21 mouse cellular contexts compared by ENCODE assay signal in the genomic region with DNA sequence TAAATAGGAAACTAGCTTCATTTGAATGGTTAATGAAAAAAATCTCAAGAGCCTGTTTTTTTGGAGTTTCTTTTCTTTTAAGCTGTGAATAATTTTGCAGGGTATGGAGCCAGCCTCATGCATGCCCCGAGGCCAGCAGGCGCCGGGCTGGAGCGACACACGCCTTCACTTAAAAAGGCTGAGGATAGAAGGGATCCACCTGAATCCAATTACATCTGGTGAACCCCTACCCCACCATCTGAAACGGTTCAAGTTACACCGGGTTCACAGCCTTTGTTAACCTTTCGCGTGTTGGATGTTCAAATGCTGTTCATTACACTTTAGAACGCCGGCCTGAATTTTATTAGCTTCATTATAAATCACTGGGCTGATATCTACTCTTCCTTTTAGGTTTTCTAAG.
DNase-seq lines count a peak whose midpoint lies in the region; ATAC-seq and TF ChIP-seq lines count a peak whose summit lies in the region.
"Had no signal": no experiment of that assay in that cellular context is flagged by ENCODE, and none has a peak within 500 bp of the region (broad histone marks: within the 10 kb centered on the region; RNA-seq: fewer than 3 reads in every experiment).

No protein-coding gene starts in this region.

- no peak overlapping the region for H3K9ac ChIP-seq in kidney, embryonic 15.5 days
- H3K9ac ChIP-seq in embryonic facial prominence, embryonic 14.5 days (ENCODE audit: low read depth, low read length), result no peak overlapping the region
- H3K9ac ChIP-seq in heart, embryonic 12.5 days, result no peak overlapping the region
- H3K9ac ChIP-seq: forebrain, embryonic 12.5 days; hindbrain, embryonic 15.5 days; stomach, embryonic 15.5 days had no signal

- no peak overlapping the region for H3K4me3 ChIP-seq in kidney, embryonic 15.5 days (replicated peaks)
- H3K4me3 ChIP-seq in kidney, adult 2 months (ENCODE audit: insufficient read depth, low read depth, low read length), result no peak overlapping the region
- no peak overlapping the region for H3K4me3 ChIP-seq in embryonic facial prominence, embryonic 14.5 days (ENCODE audit: low read depth, low read length)
- H3K4me3 ChIP-seq in heart, embryonic 12.5 days, result no peak overlapping the region
- H3K4me3 ChIP-seq: forebrain, embryonic 12.5 days; hindbrain, embryonic 15.5 days; stomach, embryonic 15.5 days had no signal

- no peak for DNase-seq in kidney, adult 2 months
- DNase-seq in embryo, embryonic 11.5 days (ENCODE audit: low read depth, low spot score), result peak; percentile 34
- DNase-seq in embryonic facial prominence, embryonic 14.5 days (ENCODE audit: low spot score), result peak; percentile 57
- peak; percentile 72 for DNase-seq in mesoderm, embryonic 11.5 days (ENCODE audit: low read depth, low spot score)
- DNase-seq in urinary bladder, postnatal 4 days (ENCODE audit: low spot score in 2 of 2), result no peak
- DNase-seq: cerebellum, adult 18-20 months; cerebellum, postnatal 36 days; gastrocnemius, postnatal 36 days; heart, postnatal 10 days; kidney, adult 8-10 months; layer of hippocampus, postnatal 36 days; lung, adult 18-20 months; lung, postnatal 14 days; retina, postnatal 1 day; thymus, adult 18-20 months had no signal

- peaks cover 5% of the 10 kb centered on the region for H3K4me1 ChIP-seq in kidney, embryonic 15.5 days
- H3K4me1 ChIP-seq in kidney, adult 2 months (ENCODE audit: control insufficient read depth, insufficient read depth, low read length), result no peaks in the 10 kb centered on the region
- H3K4me1 ChIP-seq in embryonic facial prominence, embryonic 14.5 days (ENCODE audit: control insufficient read depth, insufficient read depth, low read length), result peaks cover 17% of the 10 kb centered on the region; the same call in 1 of the 2 replicates
- H3K4me1 ChIP-seq in heart, embryonic 12.5 days (replicated peaks), result 0 out of 2 replicates have a peak, but pooled peaks cover 3% of the 10 kb centered on the region
- H3K4me1 ChIP-seq: forebrain, embryonic 12.5 days; hindbrain, embryonic 15.5 days; stomach, embryonic 15.5 days had no signal

- no peak overlapping the region for H3K27ac ChIP-seq in kidney, embryonic 15.5 days
- no peak overlapping the region for H3K27ac ChIP-seq in kidney, adult 2 months (ENCODE audit: insufficient read depth, low read depth, low read length)
- no peak overlapping the region for H3K27ac ChIP-seq in embryonic facial prominence, embryonic 14.5 days (replicated peaks; ENCODE audit: low read depth, low read length)
- H3K27ac ChIP-seq in heart, embryonic 12.5 days (ENCODE audit: poor library complexity, severe bottlenecking), result no peak overlapping the region
- H3K27ac ChIP-seq: forebrain, embryonic 12.5 days; hindbrain, embryonic 15.5 days; stomach, embryonic 15.5 days had no signal

- H3K9me3 ChIP-seq in kidney, embryonic 15.5 days (replicated peaks), result no peaks in the 10 kb centered on the region; the same call in 1 of the 2 replicates
- peaks cover 4% of the 10 kb centered on the region; the same call in 1 of the 2 replicates for H3K9me3 ChIP-seq in embryonic facial prominence, embryonic 14.5 days (ENCODE audit: control insufficient read depth, low read length)
- H3K9me3 ChIP-seq in heart, embryonic 12.5 days (replicated peaks), result peaks cover 7% of the 10 kb centered on the region; the same call in 1 of the 2 replicates
- H3K9me3 ChIP-seq: forebrain, embryonic 12.5 days; hindbrain, embryonic 15.5 days; stomach, embryonic 15.5 days had no signal

- no peak for TF ChIP-seq POLR2A in kidney, adult 2 months (IDR thresholded peaks at IDR 0.05; ENCODE audit: low read depth, low read length)

- no peak for TF ChIP-seq CTCF in kidney, adult 2 months (conservative IDR thresholded peaks at IDR 0.05; ENCODE audit: insufficient read depth, insufficient read length, low read depth, low read length)

- 20% methylated on average over 11 of the region's 11 CpGs for WGBS in kidney, embryonic 15.5 days
- WGBS in kidney, adult 2 months, result 26% methylated on average over 11 of the region's 11 CpGs
- WGBS in embryonic facial prominence, embryonic 14.5 days, result 16% methylated on average over 11 of the region's 11 CpGs
- 72% methylated on average over 11 of the region's 11 CpGs for WGBS in heart, embryonic 12.5 days

- peaks cover 33% of the 10 kb centered on the region for H3K27me3 ChIP-seq in kidney, embryonic 15.5 days
- no peaks in the 10 kb centered on the region for H3K27me3 ChIP-seq in kidney, adult 2 months (replicated peaks; ENCODE audit: control insufficient read depth, insufficient read depth, low read length)
- no peaks in the 10 kb centered on the region for H3K27me3 ChIP-seq in embryonic facial prominence, embryonic 14.5 days (replicated peaks; ENCODE audit: control insufficient read depth, insufficient read depth, low read length)
- 0 out of 2 replicates have a peak, but pooled peaks cover 3% of the 10 kb centered on the region for H3K27me3 ChIP-seq in heart, embryonic 12.5 days (replicated peaks)

- H3K36me3 ChIP-seq in kidney, embryonic 15.5 days, result no peaks in the 10 kb centered on the region
- no peaks in the 10 kb centered on the region for H3K36me3 ChIP-seq in kidney, adult 2 months (ENCODE audit: control insufficient read depth, insufficient read depth, low read length)
- no peaks in the 10 kb centered on the region for H3K36me3 ChIP-seq in embryonic facial prominence, embryonic 14.5 days (ENCODE audit: control insufficient read depth, insufficient read depth, low read length)
- no peaks in the 10 kb centered on the region for H3K36me3 ChIP-seq in heart, embryonic 12.5 days
- H3K36me3 ChIP-seq: forebrain, embryonic 12.5 days; hindbrain, embryonic 15.5 days; stomach, embryonic 15.5 days had no signal

- ATAC-seq in kidney, embryonic 15.5 days (replicated peaks; ENCODE audit: low FRiP score), result peak; percentile 46; the same call in 1 of the 2 replicates
- no peak for ATAC-seq in embryonic facial prominence, embryonic 14.5 days (ENCODE audit: low read depth)
- ATAC-seq in heart, embryonic 12.5 days (ENCODE audit: insufficient number of reproducible peaks, low FRiP score), result no peak
- ATAC-seq: midbrain, embryonic 16.5 days had no signal

- H3K4me2 ChIP-seq in kidney, embryonic 15.5 days, result no peak overlapping the region
- H3K4me2 ChIP-seq in embryonic facial prominence, embryonic 14.5 days (ENCODE audit: low read depth, low read length), result no peak overlapping the region
- no peak overlapping the region for H3K4me2 ChIP-seq in heart, embryonic 12.5 days
- H3K4me2 ChIP-seq: forebrain, embryonic 12.5 days; hindbrain, embryonic 15.5 days; stomach, embryonic 15.5 days had no signal

Comparison
In these comparisons a context has a peak if more than half of its experiments do, and no peak if none do; other contexts are left out.
1. DNase-seq: peak in embryo, embryonic 11.5 days (single experiment), embryonic facial prominence, embryonic 14.5 days (single experiment) and mesoderm, embryonic 11.5 days (single experiment); none in kidney, adult 2 months (single experiment) and urinary bladder, postnatal 4 days (0 of 2).